Mouse (Mus musculus) bone marrow, adult 2 months (tissue): ENCODE measurements around the gene Gtf3c3. TPM values are rescaled to one million over a fixed set of nuclear protein-coding genes. Genes with fewer than 3 reads are reported as not detected.

Experiments
- H3K27ac ChIP-seq: fragments of 200-500 bp; 2 replicates; pipeline ENCODE4 v1.5.1; 2012; ENCODE audit warnings: low read depth, mild to moderate bottlenecking, control low read depth, inconsistent platforms, low read length; ENCODE audit not compliant: control insufficient read depth, poor library complexity, insufficient read depth
- H3K4me1 ChIP-seq: fragments of 200-500 bp; 2 replicates; pipeline ENCODE4 v1.6.1; 2011; ENCODE audit warnings: low read length; ENCODE audit not compliant: control insufficient read depth, insufficient read depth
- H3K4me3 ChIP-seq: fragments of 200-500 bp; replicated peaks from 2 replicates; pipeline ENCODE3; 2011; ENCODE audit warnings: mild to moderate bottlenecking, low read depth, low read length, control low read depth; ENCODE audit not compliant: control insufficient read depth
- CTCF ChIP-seq: fragments of 200-500 bp; IDR thresholded peaks from 2 replicates; pipeline ENCODE4 v1.5.1; 2011; ENCODE audit warnings: low read length, control low read depth; ENCODE audit not compliant: control insufficient read depth, insufficient read depth
- POLR2A ChIP-seq: fragments of 200-500 bp; IDR thresholded peaks from 2 replicates; pipeline ENCODE4 v1.6.1; 2011; ENCODE audit warnings: low read depth, mild to moderate bottlenecking, control low read depth, low read length, borderline replicate concordance; ENCODE audit not compliant: control insufficient read depth
- WGBS: fragments of 180-500 bp; shearing (Covaris S2); methylation state at CpG from one replicate; pipeline ENCODE4 v1.1.7; 2018; 5-methylcytosine and 5-hydroxymethylcytosine counted together
- polyA plus RNA-seq: library from polyadenylated mRNA; stranded (reverse); fragments of >200 nt; gene quantifications from 2 replicates; pipeline ENCODE4 v1.2.4, GENCODE M21; 2011; ENCODE audit warnings: low replicate concordance; ENCODE audit not compliant: missing spikeins, insufficient read depth, insufficient read length

Gene Gtf3c3
- 4.1 and 5.5 TPM in 2 replicates for polyA plus RNA-seq

DNA sequence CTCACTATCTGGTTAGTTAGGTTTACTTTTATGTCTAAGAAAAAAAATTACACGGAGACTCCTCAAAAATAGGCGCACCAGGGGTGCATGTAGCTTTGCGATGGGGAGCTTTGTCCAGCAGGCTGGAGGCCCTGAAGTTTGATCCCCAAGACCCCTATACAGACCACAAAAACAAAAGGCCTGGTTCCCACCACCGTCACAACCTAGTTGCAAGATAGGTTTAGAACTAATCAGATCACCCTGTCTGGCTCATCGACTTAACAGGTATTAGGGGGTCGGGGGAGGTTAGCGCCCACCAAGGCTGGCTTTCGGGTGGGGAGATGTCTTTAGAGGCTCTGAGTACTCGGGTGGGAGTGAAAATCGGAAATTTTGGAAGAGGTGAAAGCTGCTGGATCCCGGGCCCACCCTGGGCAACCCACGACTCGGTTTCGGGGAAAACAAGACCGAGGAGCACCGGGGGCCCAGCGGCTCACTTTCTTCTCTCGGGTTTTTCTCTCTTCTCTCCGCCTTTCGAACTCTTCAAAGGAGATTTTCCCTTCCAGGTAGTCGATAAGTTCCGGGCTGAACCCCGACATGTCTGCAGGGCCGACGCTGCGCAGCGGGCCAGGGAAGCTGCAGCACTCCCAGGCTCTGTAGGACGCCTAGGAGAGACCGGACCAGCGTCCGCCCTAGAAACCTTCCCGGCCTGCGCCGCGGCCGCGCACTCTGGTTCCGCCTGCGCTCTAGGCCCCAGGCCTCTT lies at the start of gene Gtf3c3:
Gene Gtf3c3, minus strand, starts transcription at position 632 of the 740 bp plus-strand sequence.
- WGBS: 4% methylated on average over 39 of the region's 39 CpGs
- H3K4me3 ChIP-seq: peak within 1 kb of the TSS; percentile 78
- TF ChIP-seq POLR2A: peak; percentile 82; the same call in 1 of the 2 replicates
- TF ChIP-seq CTCF: no peak
- no peaks in the 10 kb centered on the region; the same call in 1 of the 2 replicates for H3K4me1 ChIP-seq
- no peak within 1 kb of the TSS for H3K27ac ChIP-seq

DNA sequence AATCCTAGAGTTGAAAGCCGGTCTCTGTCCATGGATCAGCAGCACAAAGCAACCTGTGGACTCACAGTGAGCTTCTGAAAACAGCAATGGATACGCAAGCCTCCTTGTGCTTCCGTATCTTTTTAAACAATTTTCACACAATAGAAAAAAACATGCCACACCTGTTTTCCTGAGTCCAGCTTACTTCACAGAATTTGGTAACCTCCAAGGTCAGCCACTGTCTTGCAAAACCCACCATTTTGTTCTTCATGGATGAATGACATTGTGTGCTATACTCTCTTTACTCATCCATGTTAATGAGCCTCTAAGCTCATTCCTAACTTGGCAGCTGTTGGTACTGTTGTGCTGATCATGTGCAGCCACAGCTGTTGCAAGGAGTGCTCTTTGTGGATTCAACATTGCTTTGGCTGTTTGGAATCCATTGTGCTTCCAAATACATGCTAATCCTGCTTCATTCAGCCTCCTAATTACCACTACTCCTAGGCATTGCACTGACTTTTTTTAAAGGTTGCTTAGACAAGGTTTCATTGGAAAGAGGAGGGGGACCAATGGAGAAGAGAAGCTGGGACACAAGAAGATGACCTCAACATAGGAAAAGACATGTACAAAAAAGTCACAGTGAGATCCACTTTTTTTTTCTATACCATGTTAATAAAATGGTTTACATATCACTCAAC lies 46.1 kb upstream of the Gtf3c3 start:
- TF ChIP-seq CTCF: no peak
- no peak for TF ChIP-seq POLR2A
- 83% methylated on average over 3 of the region's 3 CpGs for WGBS
- Histone ChIP-seq H3K4me1 (no peaks in the 10 kb centered on the region), H3K4me3 (no peak overlapping the region), H3K27ac (no peak overlapping the region)

DNA sequence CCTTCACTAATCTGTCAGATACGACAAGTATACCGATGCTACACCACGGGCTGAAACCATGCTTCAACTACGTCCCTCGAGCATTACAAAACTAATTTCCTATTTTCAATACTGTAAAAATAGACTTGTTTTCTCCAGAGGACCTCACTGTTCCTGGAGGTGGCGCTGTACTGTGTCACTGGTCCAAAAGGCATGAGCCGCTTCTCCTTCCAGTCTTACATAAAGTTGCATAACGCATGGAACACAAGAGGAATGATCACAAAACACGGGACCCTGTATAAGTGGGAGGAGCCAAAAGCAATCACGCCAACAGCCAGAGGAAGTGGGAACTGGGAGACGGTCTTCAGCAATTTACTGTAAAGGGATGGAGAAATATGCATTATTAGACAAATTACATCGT lies 41.7 kb upstream of the Gtf3c3 start:
- Histone ChIP-seq H3K4me1 (no peaks in the 10 kb centered on the region), H3K4me3 (no peak overlapping the region), H3K27ac (no peak overlapping the region)
- TF ChIP-seq CTCF (no peak), POLR2A (no peak)
- WGBS: 83% methylated on average over 12 of the region's 12 CpGs

DNA sequence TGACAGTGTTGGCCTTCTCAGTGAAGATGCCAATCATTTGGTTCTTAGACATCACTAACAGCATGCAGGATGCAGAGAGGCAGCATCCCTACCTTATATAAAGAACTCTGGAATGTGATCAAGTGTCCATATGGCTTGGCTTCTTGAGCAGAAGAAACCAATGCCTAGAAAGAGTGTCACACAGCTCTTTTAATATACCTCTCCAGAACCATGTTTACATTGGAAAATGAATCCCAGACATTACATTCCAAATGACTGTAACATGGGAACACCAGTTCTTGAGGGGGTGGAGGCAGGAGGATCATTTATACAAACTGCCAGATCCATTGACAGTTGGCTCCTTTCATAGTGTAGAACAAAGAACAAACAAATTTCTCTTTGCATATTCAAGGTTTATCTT lies 29.9 kb upstream of the Gtf3c3 start:
- Histone ChIP-seq H3K4me1 (no peaks in the 10 kb centered on the region), H3K4me3 (no peak overlapping the region), H3K27ac (no peak overlapping the region)
- TF ChIP-seq POLR2A: no peak
- TF ChIP-seq CTCF: no peak

DNA sequence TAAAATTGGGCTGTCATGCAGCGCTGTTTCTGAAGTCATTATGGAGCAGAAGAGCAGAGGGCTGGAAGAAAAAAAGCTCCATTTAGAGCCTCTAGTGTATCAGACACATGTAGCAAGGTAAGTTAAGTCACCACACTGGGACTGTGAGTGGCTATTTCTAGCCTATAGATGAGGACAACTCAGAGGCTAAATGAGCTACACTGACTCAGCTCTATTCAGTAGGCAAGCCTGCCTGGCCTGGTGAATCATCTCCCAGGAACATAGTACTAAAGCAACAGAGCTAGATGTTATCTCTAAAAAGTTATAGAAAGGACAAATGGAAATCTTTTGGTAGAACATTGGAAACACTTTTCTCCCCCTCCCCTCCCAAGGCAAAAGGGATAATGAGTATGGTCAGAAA lies 28.6 kb upstream of the Gtf3c3 start:
- 81% methylated on average over 1 of the region's 1 CpGs for WGBS
- H3K27ac ChIP-seq: no peak overlapping the region
- TF ChIP-seq POLR2A (no peak), CTCF (no peak)
- H3K4me3 ChIP-seq: no peak overlapping the region
- H3K4me1 ChIP-seq: no peaks in the 10 kb centered on the region

DNA sequence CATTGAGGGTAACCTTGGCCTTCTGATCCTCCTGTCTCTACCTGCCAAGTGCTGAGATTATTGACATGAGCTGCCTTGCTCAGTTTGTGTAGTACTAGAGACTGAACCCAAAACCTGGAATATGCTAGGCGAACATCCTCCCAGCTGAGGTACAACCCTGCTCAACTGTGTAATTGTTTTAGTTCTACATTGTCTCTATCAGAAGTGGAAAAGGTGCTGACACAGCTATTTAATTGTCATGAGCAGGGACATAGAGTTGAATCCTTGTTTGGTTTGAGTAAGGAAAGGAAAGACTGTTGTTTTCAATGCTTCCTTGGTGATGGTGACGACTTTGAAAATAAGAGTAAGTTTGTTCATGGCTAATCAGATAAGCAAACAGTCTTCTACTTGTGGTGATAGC lies 13.3 kb upstream of the Gtf3c3 start:
- 84% methylated on average over 2 of the region's 2 CpGs for WGBS
- Histone ChIP-seq H3K4me3 (no peak overlapping the region), H3K4me1 (no peaks in the 10 kb centered on the region), H3K27ac (no peak overlapping the region)
- TF ChIP-seq POLR2A (no peak), CTCF (no peak)

DNA sequence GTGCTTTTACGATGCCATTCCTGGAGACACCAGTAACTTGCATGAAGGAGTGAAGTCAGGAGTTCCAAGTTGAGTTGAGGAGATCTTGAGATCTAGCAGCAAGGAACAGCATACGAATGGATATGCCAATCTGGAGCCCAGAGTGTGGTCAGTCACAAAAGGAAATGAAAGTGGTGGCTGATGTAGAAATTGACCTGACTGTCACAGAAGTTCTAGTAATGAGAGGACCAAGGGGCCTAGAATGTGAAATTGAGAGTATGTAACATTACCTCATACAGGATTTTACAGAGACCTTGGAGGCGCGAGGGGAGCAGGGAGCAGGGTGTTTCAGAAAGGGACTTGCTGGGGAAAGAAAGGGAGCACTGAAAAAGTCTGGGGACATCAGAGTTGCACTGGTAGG lies 10.1 kb upstream of the Gtf3c3 start:
- TF ChIP-seq POLR2A (no peak), CTCF (no peak)
- H3K27ac ChIP-seq: no peak overlapping the region
- 61% methylated on average over 4 of the region's 4 CpGs for WGBS
- H3K4me1 ChIP-seq: no peaks in the 10 kb centered on the region
- H3K4me3 ChIP-seq: no peak overlapping the region

DNA sequence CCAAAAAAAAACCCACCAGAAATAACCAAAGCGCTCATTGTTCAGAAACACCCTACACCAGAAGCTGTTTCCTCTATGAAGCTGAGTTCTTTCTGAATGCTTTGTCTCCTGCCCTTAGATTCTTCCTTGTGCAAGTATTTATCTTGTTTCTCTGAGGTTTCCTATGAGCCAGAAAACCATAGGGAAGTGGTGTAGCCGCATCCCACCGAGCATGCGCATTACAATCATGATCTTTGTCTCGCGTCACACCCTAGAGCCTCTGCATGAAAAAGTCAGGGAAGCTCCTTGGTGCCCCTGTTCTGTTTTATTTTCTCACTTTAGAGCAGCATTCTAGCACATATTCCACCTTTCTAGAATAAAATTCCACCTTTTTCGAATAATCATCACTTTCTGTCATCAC lies 4.9 kb upstream of the Gtf3c3 start:
- no peak overlapping the region for H3K4me3 ChIP-seq

DNA sequence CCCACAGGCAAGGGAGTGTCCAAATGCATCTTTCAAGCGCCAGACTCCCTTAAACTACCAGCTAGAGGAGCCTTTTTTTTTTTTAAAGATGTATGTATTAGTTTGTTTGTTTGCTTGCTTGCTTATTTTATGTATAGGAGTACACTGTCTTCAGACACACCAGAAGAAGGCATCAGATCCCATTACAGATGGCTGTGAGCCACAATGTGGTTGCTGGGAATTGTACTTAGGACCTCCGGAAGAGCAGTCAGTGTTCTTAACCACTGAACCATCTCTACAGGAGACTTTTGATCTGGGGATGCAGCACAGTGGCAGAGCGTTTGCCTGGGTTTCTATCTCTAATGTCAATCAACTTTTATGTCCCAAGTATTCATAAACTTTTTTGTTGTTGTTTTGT lies 307 bp upstream of the Gtf3c3 start:
- Histone ChIP-seq H3K27ac (no peak overlapping the region), H3K4me1 (no peaks in the 10 kb centered on the region; the same call in 1 of the 2 replicates), H3K4me3 (peak overlapping the region; percentile 78)
- 58% methylated on average over 3 of the region's 3 CpGs for WGBS
- TF ChIP-seq CTCF (no peak), POLR2A (no peak)

More for the DNA sequence above, 4.9 kb upstream of the Gtf3c3 start:
- Histone ChIP-seq H3K27ac (no peak overlapping the region), H3K4me1 (no peaks in the 10 kb centered on the region; the same call in 1 of the 2 replicates)
- TF ChIP-seq POLR2A: no peak
- TF ChIP-seq CTCF: no peak
- WGBS: 30% methylated on average over 7 of the region's 7 CpGs
